Mouse (Mus musculus) myocyte (in vitro differentiated cells): ENCODE data around the gene Hyal3.

ENCODE experiments used
- MYOD1 ChIP-seq, 3 experiments: IDR thresholded peaks; one replicate each; pipeline ENCODE4 v1.6.1; 2011; ENCODE audit warnings: control low read depth in 2 of 3, low read depth in 2 of 3, mild to moderate bottlenecking in 2 of 3, moderate library complexity in 1 of 3; ENCODE audit not compliant: insufficient read length in 2 of 3, control insufficient read depth in 1 of 3
- POLR2A ChIP-seq: IDR thresholded peaks from one replicate; pipeline ENCODE4 v1.6.1; 2011; ENCODE audit warnings: low read depth, mild to moderate bottlenecking, control low read depth, moderate library complexity; ENCODE audit not compliant: insufficient read length

DNA sequence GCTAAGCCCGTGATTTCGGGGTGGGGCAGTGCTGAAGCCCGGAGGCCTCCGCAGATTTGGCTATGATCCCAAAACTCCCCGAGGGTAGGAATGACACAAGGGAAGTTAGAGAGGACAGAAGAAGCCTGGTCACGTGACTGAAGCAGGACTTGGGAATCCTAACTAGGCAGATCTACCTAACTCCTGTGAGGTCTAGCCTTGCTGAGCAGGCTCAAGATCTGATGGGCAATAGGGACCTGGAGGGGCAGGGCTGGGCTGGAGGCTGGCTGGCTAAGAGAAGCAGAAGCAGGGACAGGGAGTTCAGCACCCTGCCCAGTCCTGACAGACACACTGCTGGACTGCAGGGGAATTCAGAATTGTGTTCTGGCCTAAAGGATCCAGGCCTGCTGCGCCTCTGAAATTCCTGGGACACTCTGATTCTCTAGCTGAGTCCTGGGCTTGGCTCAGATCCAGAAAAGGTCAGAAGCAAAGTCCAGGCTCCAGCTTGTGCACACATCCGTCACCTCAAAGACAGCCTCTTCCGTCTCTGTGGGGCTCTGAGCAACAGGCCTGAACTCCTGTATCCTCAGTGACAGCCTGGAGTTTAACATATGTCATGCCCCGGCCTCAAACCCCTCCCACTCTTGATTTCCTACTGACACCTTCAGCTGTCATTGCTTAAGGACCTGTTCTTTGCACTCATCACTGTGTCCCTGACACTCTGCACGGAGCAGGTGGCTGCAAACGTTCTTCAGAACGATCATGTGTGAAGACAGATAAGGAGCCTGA lies 38.3 kb downstream of the Hyal3 start:
- TF ChIP-seq MYOD1 (IDR thresholded peaks at IDR 0.05; ENCODE audit: control insufficient read depth in 1 of 3, insufficient read length in 2 of 3, low read depth in 2 of 3): no peak
- TF ChIP-seq POLR2A: no peak
